Mouse (Mus musculus) testis, adult 2 months (tissue): ENCODE measurements at regions not wholly inside any gene's neighbourhood (a gene's known extent, or its start where the extent isn't known, plus 50 kb on each side); places are given as distances from the start of the nearest gene placed in this dataset.

ENCODE experiments used
- H3K27ac ChIP-seq: fragments of 200-500 bp; 2 replicates; pipeline ENCODE4 v1.5.1; 2012; ENCODE audit warnings: low read depth, low read length; ENCODE audit not compliant: control insufficient read depth, insufficient read depth
- H3K27me3 ChIP-seq: fragments of 200-500 bp; 2 replicates; pipeline ENCODE4 v1.6.1; 2012; ENCODE audit warnings: mild to moderate bottlenecking, low read length, moderate library complexity; ENCODE audit not compliant: control insufficient read depth, insufficient read depth
- H3K36me3 ChIP-seq: fragments of 200-500 bp; 2 replicates; pipeline ENCODE4 v1.6.1; 2012; ENCODE audit warnings: mild to moderate bottlenecking, low read length; ENCODE audit not compliant: control insufficient read depth, insufficient read depth
- H3K4me1 ChIP-seq: fragments of 200-500 bp; 2 replicates; pipeline ENCODE4 v1.6.1; 2012; ENCODE audit warnings: low read length; ENCODE audit not compliant: control insufficient read depth, insufficient read depth
- H3K4me3 ChIP-seq: fragments of 200-500 bp; 2 replicates; pipeline ENCODE4 v1.5.1; 2012; ENCODE audit warnings: low read depth, mild to moderate bottlenecking, low read length, moderate library complexity, mixed read lengths; ENCODE audit not compliant: control insufficient read depth
- CTCF ChIP-seq: fragments of 200-500 bp; IDR thresholded peaks from 2 replicates; pipeline ENCODE4 v1.5.1; 2012; ENCODE audit warnings: low read depth, mild to moderate bottlenecking, inconsistent platforms, low read length, moderate library complexity; ENCODE audit not compliant: control insufficient read depth, insufficient read depth, insufficient replicate concordance
- POLR2A ChIP-seq: fragments of 200-500 bp; IDR thresholded peaks from 2 replicates; pipeline ENCODE4 v1.6.1; 2012; ENCODE audit warnings: low read depth, mild to moderate bottlenecking, inconsistent platforms, low read length, moderate library complexity; ENCODE audit not compliant: control insufficient read depth

- TF ChIP-seq CTCF (no peak), POLR2A (no peak)
- Histone ChIP-seq H3K4me1 (no peaks in the 10 kb centered on the region), H3K4me3 (no peak overlapping the region), H3K27me3 (no peaks in the 10 kb centered on the region), H3K27ac (no peak overlapping the region), H3K36me3 (no peaks in the 10 kb centered on the region)
Observed at GRCm38 (mm10) chr9:23068101-23068791, 154.6 kb upstream of the Bmper start.

DNA sequence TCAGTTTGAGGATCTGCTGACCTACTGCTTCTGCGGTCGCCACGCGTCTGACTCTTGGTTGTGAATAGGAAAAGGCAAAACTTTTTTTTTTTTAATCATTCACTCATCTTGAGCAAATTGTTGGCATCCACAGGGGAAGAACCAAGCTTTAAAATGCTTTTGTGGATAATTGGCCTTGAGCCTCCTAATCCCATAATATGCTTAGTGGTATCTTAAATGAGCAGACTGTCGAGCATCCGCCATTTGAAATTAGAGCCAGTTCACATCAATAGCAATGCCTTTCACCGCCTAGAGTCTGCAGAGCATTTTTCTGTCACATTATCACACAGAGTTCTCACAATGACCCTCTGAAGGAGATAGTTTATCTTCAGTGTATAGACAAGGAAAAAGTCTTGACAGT, 153.7 kb upstream of the Bmper start:
- Histone ChIP-seq H3K4me3 (no peak overlapping the region), H3K36me3 (no peaks in the 10 kb centered on the region), H3K27me3 (no peaks in the 10 kb centered on the region), H3K4me1 (no peaks in the 10 kb centered on the region), H3K27ac (no peak overlapping the region)
- no peak for TF ChIP-seq POLR2A
- no peak for TF ChIP-seq CTCF

DNA sequence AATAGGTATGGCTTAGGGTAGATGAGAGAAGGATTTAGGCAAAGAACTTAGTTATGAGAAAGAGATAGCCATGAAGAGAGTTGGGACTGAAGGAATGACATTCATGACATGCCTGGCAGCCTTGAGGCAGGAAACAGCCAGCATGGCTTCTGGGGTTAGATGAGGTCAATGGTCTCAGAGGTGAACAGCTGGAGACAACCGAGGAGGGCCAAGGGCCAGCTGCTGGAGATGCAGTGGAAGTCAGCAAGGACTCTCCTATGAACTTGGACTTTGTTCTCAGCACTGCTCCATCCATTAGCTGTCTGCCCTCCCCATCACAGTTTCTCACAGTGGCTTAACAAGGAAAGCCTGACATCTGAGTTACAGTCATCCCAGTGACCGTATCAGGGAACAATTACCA, 151.9 kb upstream of the Bmper start:
- no peaks in the 10 kb centered on the region for H3K36me3 ChIP-seq
- no peak overlapping the region for H3K4me3 ChIP-seq
- no peaks in the 10 kb centered on the region for H3K4me1 ChIP-seq
- H3K27me3 ChIP-seq, result no peaks in the 10 kb centered on the region
- no peak overlapping the region for H3K27ac ChIP-seq
- TF ChIP-seq POLR2A, result no peak
- no peak for TF ChIP-seq CTCF

DNA sequence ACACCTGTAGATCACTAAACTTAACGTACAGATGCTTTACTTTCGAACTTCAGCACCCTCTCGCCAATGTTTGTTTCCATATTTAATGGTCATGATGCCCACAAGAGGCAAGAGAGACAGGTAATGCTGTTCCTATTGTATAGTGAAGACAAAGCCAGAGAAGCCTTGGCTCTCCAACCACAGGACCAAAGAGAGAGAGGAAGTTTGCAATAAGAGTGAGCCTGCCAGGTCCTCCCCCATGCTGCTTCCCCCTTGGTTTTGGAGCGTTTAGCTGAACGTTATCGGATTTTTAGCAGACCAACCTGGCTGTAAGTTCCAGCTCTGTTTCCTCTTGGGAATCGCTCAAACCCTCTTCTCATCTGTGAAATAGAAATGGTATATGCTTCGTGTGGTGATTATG, 150.1 kb upstream of the Bmper start:
- Histone ChIP-seq H3K27me3 (no peaks in the 10 kb centered on the region), H3K27ac (no peak overlapping the region)

GRCm38 (mm10) chr9:23083562-23083961, 139.3 kb upstream of the Bmper start:
- Histone ChIP-seq H3K27me3 (no peaks in the 10 kb centered on the region), H3K36me3 (no peaks in the 10 kb centered on the region), H3K27ac (no peak overlapping the region), H3K4me3 (no peak overlapping the region; the same call in 1 of the 2 replicates), H3K4me1 (peaks cover 5% of the 10 kb centered on the region)
- TF ChIP-seq POLR2A, result no peak

More for the DNA sequence above, 150.1 kb upstream of the Bmper start:
- Histone ChIP-seq H3K36me3 (no peaks in the 10 kb centered on the region), H3K4me1 (no peaks in the 10 kb centered on the region), H3K4me3 (no peak overlapping the region)
- TF ChIP-seq POLR2A (no peak), CTCF (no peak)

DNA sequence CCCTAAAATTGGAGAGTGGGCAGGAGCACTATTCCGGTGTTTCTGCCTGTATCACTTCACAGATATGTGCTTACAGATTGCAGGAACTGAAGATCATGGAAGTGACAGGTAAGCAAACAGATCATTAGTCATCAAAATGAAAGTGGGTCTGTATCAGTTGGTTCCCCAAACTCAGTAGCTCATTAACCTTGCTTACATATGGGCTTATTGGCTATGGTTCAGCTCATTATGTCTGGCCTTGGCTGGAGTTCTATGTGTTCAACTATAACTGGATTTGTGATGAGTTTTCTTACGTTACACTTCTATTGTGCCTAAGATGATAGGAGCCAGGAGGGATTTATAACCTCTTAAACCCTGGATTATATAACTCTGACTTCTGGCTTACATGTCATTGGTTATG, 133.5 kb upstream of the Bmper start:
- no peaks in the 10 kb centered on the region for H3K4me1 ChIP-seq
- H3K36me3 ChIP-seq, result no peaks in the 10 kb centered on the region
- H3K4me3 ChIP-seq, result no peak overlapping the region
- TF ChIP-seq POLR2A (no peak), CTCF (no peak)
- no peak overlapping the region for H3K27ac ChIP-seq
- H3K27me3 ChIP-seq, result no peaks in the 10 kb centered on the region

- H3K4me1 ChIP-seq, result no peaks in the 10 kb centered on the region
- H3K27me3 ChIP-seq, result no peaks in the 10 kb centered on the region
- no peak for TF ChIP-seq POLR2A
- TF ChIP-seq CTCF, result no peak
- H3K27ac ChIP-seq, result no peak overlapping the region
- no peak overlapping the region for H3K4me3 ChIP-seq
- H3K36me3 ChIP-seq, result no peaks in the 10 kb centered on the region
Observed at GRCm38 (mm10) chr9:23097134-23097789, 125.6 kb upstream of the Bmper start.

- no peak overlapping the region for H3K27ac ChIP-seq
- H3K4me1 ChIP-seq, result no peaks in the 10 kb centered on the region
- H3K27me3 ChIP-seq, result no peaks in the 10 kb centered on the region
- no peak for TF ChIP-seq POLR2A
- TF ChIP-seq CTCF, result no peak
- no peaks in the 10 kb centered on the region for H3K36me3 ChIP-seq
- no peak overlapping the region for H3K4me3 ChIP-seq
Observed at GRCm38 (mm10) chr9:23101584-23101983, 121.3 kb upstream of the Bmper start.
